Comparison of ENCODE assay signal across 26 mouse cellular contexts in the genomic region with DNA sequence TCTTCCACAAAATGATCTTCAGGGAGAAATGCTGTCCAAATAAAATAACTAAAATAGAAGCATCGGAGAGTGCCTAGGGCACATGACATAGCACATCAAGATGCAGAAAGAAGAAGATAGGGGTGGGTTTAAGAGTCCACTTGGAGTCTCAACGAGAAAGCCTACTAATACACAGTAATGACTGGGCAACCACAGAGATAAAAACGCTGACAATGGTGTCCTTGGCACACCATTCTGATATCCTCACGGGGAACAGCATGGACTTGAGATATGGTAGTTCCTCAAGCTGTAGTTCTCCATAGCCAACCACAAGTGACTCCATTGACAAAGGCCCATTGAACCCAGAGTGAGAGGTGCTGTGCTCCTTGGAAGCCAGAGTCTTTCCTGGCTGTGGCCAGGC.
DNase-seq lines count a peak whose midpoint lies in the region; ATAC-seq and TF ChIP-seq lines count a peak whose summit lies in the region.
"Had no signal": no experiment of that assay in that cellular context is flagged by ENCODE, and none has a peak within 500 bp of the region (broad histone marks: within the 10 kb centered on the region; RNA-seq: fewer than 3 reads in every experiment).

No protein-coding gene starts in this region.

- no peaks in the 10 kb centered on the region for H3K36me3 ChIP-seq in midbrain, embryonic 11.5 days (ENCODE audit: control insufficient read depth, insufficient read depth, low read length)
- no peaks in the 10 kb centered on the region for H3K36me3 ChIP-seq in midbrain, postnatal 0 days (ENCODE audit: insufficient read depth, low read length)
- H3K36me3 ChIP-seq in MEL (ENCODE audit: control insufficient read depth in 1 of 2, insufficient read depth in 2 of 2, low read length in 2 of 2): peaks cover 0 to 5% of the 10 kb centered on the region in 2 experiments; a peak in 2 of 4 replicates
- H3K36me3 ChIP-seq in kidney, adult 2 months (ENCODE audit: control insufficient read depth, insufficient read depth, low read length): no peaks in the 10 kb centered on the region
- no peaks in the 10 kb centered on the region for H3K36me3 ChIP-seq in midbrain, embryonic 15.5 days (replicated peaks)
- H3K36me3 ChIP-seq: embryonic facial prominence, embryonic 10.5 days; embryonic facial prominence, embryonic 12.5 days; forebrain, embryonic 15.5 days; G1E had no signal

- TF ChIP-seq EP300 in MEL (IDR thresholded peaks at IDR 0.05; ENCODE audit: low read depth in 1 of 2, low read length in 2 of 2): peak; percentile 45 to 50; a peak in 3 of 4 replicates

- no peak overlapping the region for H3K4me3 ChIP-seq in midbrain, embryonic 11.5 days (ENCODE audit: low read depth, low read length)
- no peak overlapping the region for H3K4me3 ChIP-seq in midbrain, postnatal 0 days (ENCODE audit: low read depth, low read length)
- H3K4me3 ChIP-seq in MEL (ENCODE audit: control insufficient read depth in 1 of 2, insufficient read depth in 1 of 2, low read depth in 2 of 2, low read length in 2 of 2): no peak overlapping the region
- H3K4me3 ChIP-seq in kidney, adult 2 months (ENCODE audit: insufficient read depth, low read depth, low read length): no peak overlapping the region
- H3K4me3 ChIP-seq in midbrain, embryonic 15.5 days: no peak overlapping the region
- H3K4me3 ChIP-seq: embryonic facial prominence, embryonic 10.5 days; embryonic facial prominence, embryonic 12.5 days; forebrain, embryonic 13.5 days; forebrain, embryonic 15.5 days had no signal

- peaks cover 8% of the 10 kb centered on the region for H3K4me1 ChIP-seq in midbrain, embryonic 11.5 days (ENCODE audit: control insufficient read depth, insufficient read depth, low read length)
- no peaks in the 10 kb centered on the region for H3K4me1 ChIP-seq in midbrain, postnatal 0 days (ENCODE audit: insufficient read depth, low read length)
- peaks cover 2 to 8% of the 10 kb centered on the region in 2 experiments; a peak in 3 of 4 replicates for H3K4me1 ChIP-seq in MEL (ENCODE audit: control insufficient read depth in 1 of 2, insufficient read depth in 2 of 2, low read length in 2 of 2)
- H3K4me1 ChIP-seq in kidney, adult 2 months (ENCODE audit: control insufficient read depth, insufficient read depth, low read length): no peaks in the 10 kb centered on the region
- peaks cover 21% of the 10 kb centered on the region for H3K4me1 ChIP-seq in midbrain, embryonic 15.5 days

- no peaks in the 10 kb centered on the region for H3K79me2 ChIP-seq in MEL (ENCODE audit: control insufficient read depth, insufficient read depth, low read length, poor library complexity)

- peak; percentile 68 for DNase-seq in midbrain, embryonic 11.5 days (ENCODE audit: low spot score, missing footprints)
- DNase-seq in midbrain, postnatal 0 days (ENCODE audit: low spot score): no peak
- DNase-seq in thymus, postnatal 25 days: peak; percentile 18
- no peak for DNase-seq in thymus, postnatal 10 days (ENCODE audit: low spot score in 2 of 2)
- peak; percentile 51 for DNase-seq in MEL (ENCODE audit: low read depth, low spot score)
- no peak for DNase-seq in kidney, adult 2 months
- DNase-seq: adrenal gland, adult 8-10 months; adrenal gland, postnatal 14 days; adrenal gland, postnatal 36 days; B cell, adult 2 months; cerebellum, adult 11-12 months; cerebellum, adult 2 months; cerebellum, adult 9-10 months; cerebellum, postnatal 10 days; cerebellum, postnatal 25 days; forebrain, postnatal 0 days had no signal

- TF ChIP-seq CTCF in midbrain, postnatal 0 days (IDR thresholded peaks at IDR 0.05): no peak
- no peak for TF ChIP-seq CTCF in MEL (IDR thresholded peaks at IDR 0.05 in 2 of 3, conservative IDR thresholded peaks at IDR 0.05 in 1 of 3; ENCODE audit: control insufficient read depth in 1 of 3, insufficient read depth in 1 of 3, low read depth in 2 of 3, low read length in 3 of 3, poor library complexity in 1 of 3, severe bottlenecking in 1 of 3)
- no peak for TF ChIP-seq CTCF in kidney, adult 2 months (conservative IDR thresholded peaks at IDR 0.05; ENCODE audit: insufficient read depth, insufficient read length, low read depth, low read length)

- H3K27me3 ChIP-seq in midbrain, embryonic 11.5 days (ENCODE audit: control insufficient read depth, insufficient read depth, low read length): no peaks in the 10 kb centered on the region
- H3K27me3 ChIP-seq in midbrain, postnatal 0 days (ENCODE audit: insufficient read depth, low read length): no peaks in the 10 kb centered on the region
- H3K27me3 ChIP-seq in MEL (ENCODE audit: control insufficient read depth in 1 of 2, insufficient read depth in 2 of 2, low read length in 2 of 2): no peaks in the 10 kb centered on the region
- no peaks in the 10 kb centered on the region for H3K27me3 ChIP-seq in kidney, adult 2 months (replicated peaks; ENCODE audit: control insufficient read depth, insufficient read depth, low read length)
- H3K27me3 ChIP-seq in midbrain, embryonic 15.5 days (replicated peaks): no peaks in the 10 kb centered on the region
- H3K27me3 ChIP-seq: CH12.LX; embryonic facial prominence, embryonic 12.5 days; forebrain, embryonic 13.5 days; forebrain, embryonic 15.5 days; Patski had no signal

- TF ChIP-seq POLR2A in MEL (IDR thresholded peaks at IDR 0.05; ENCODE audit: control insufficient read depth in 1 of 2, insufficient read depth in 1 of 2, low read depth in 1 of 2, low read length in 2 of 2, poor library complexity in 1 of 2): no peak
- no peak for TF ChIP-seq POLR2A in kidney, adult 2 months (IDR thresholded peaks at IDR 0.05; ENCODE audit: low read depth, low read length)

- TF ChIP-seq RAD21 in MEL (IDR thresholded peaks at IDR 0.05; ENCODE audit: low read depth, low read length): no peak

- no peak overlapping the region for H3K9ac ChIP-seq in midbrain, embryonic 11.5 days (ENCODE audit: low read length)
- no peak overlapping the region for H3K9ac ChIP-seq in midbrain, postnatal 0 days (replicated peaks; ENCODE audit: low read length, poor library complexity, severe bottlenecking)
- H3K9ac ChIP-seq in MEL (ENCODE audit: control insufficient read depth, low read depth, low read length, poor library complexity, severe bottlenecking): no peak overlapping the region
- H3K9ac ChIP-seq in midbrain, embryonic 15.5 days: no peak overlapping the region
- H3K9ac ChIP-seq: embryonic facial prominence, embryonic 12.5 days; forebrain, embryonic 13.5 days; forebrain, embryonic 15.5 days; forebrain, postnatal 0 days had no signal

- no peaks in the 10 kb centered on the region for H3K9me3 ChIP-seq in midbrain, embryonic 11.5 days (ENCODE audit: control insufficient read depth, low read length)
- no peaks in the 10 kb centered on the region for H3K9me3 ChIP-seq in midbrain, postnatal 0 days (ENCODE audit: low read length)
- no peaks in the 10 kb centered on the region for H3K9me3 ChIP-seq in MEL (replicated peaks; ENCODE audit: insufficient read depth, low read length)
- H3K9me3 ChIP-seq in midbrain, embryonic 15.5 days: no peaks in the 10 kb centered on the region
- H3K9me3 ChIP-seq: embryonic facial prominence, embryonic 10.5 days; embryonic facial prominence, embryonic 12.5 days; forebrain, embryonic 13.5 days; forebrain, embryonic 15.5 days; G1E had no signal

- H3K27ac ChIP-seq in midbrain, embryonic 11.5 days (ENCODE audit: low read depth, low read length): no peak overlapping the region
- no peak overlapping the region for H3K27ac ChIP-seq in midbrain, postnatal 0 days (ENCODE audit: low read depth, low read length)
- no peak overlapping the region for H3K27ac ChIP-seq in MEL (ENCODE audit: control insufficient read depth, low read depth, low read length)
- no peak overlapping the region for H3K27ac ChIP-seq in kidney, adult 2 months (ENCODE audit: insufficient read depth, low read depth, low read length)
- no peak overlapping the region for H3K27ac ChIP-seq in midbrain, embryonic 15.5 days
- H3K27ac ChIP-seq: embryonic facial prominence, embryonic 10.5 days; embryonic facial prominence, embryonic 12.5 days; forebrain, embryonic 13.5 days; forebrain, embryonic 15.5 days had no signal

- H3K4me2 ChIP-seq in midbrain, embryonic 11.5 days: no peak overlapping the region
- H3K4me2 ChIP-seq in midbrain, postnatal 0 days (ENCODE audit: low read depth, low read length, poor library complexity, severe bottlenecking): no peak overlapping the region
- no peak overlapping the region for H3K4me2 ChIP-seq in midbrain, embryonic 15.5 days
- H3K4me2 ChIP-seq: embryonic facial prominence, embryonic 12.5 days; forebrain, embryonic 13.5 days; forebrain, embryonic 15.5 days had no signal

- ATAC-seq in midbrain, embryonic 11.5 days (ENCODE audit: low FRiP score): no peak
- no peak for ATAC-seq in midbrain, postnatal 0 days (ENCODE audit: low FRiP score)
- ATAC-seq in midbrain, embryonic 15.5 days (replicated peaks): no peak
- ATAC-seq: activated CD4-positive, CD25-positive, alpha-beta regulatory T cell, adult 4 months; CD4-positive, CD25-positive, alpha-beta regulatory T cell, adult 4 months; forebrain, embryonic 13.5 days; forebrain, embryonic 15.5 days; forebrain, postnatal 0 days; Patski had no signal

- 96% methylated on average over 4 of the region's 4 CpGs for WGBS in midbrain, embryonic 11.5 days
- WGBS in midbrain, postnatal 0 days: 95% methylated on average over 4 of the region's 4 CpGs
- WGBS in kidney, adult 2 months: 94% methylated on average over 4 of the region's 4 CpGs
- 94% methylated on average over 4 of the region's 4 CpGs for WGBS in midbrain, embryonic 15.5 days

TF ChIP-seq in MEL, 35 proteins besides CTCF, POLR2A, EP300 and RAD21:
- TF ChIP-seq GATA1 (IDR thresholded peaks at IDR 0.05; ENCODE audit: low read depth, low read length): peak; percentile 60
- no peak for TF ChIP-seq ZNF384 (IDR thresholded peaks at IDR 0.05; ENCODE audit: low read depth, low read length)
- TF ChIP-seq ZC3H11A (IDR thresholded peaks at IDR 0.05; ENCODE audit: low read depth, low read length): no peak
- 0 out of 2 replicates have a peak, but pooled peaks have one; percentile 10 for TF ChIP-seq ETS1 (IDR thresholded peaks at IDR 0.05; ENCODE audit: low read depth, low read length)
TF ChIP-seq in MEL: peak in this region for 2.

Comparison
In these comparisons a context has a peak if more than half of its experiments do, and no peak if none do; other contexts are left out.
1. DNase-seq: peak in midbrain, embryonic 11.5 days (single experiment), thymus, postnatal 25 days (single experiment) and MEL (single experiment); none in midbrain, postnatal 0 days (single experiment), thymus, postnatal 10 days (0 of 2) and kidney, adult 2 months (single experiment).